Mouse (Mus musculus): ENCODE results near the gene Mki67. TPM values are rescaled to one million over a fixed set of nuclear protein-coding genes. Genes with fewer than 3 reads are reported as not detected.

The Mki67 gene
- polyA plus RNA-seq, 2 experiments = 97.2 to 118 TPM

- DNase-seq (ENCODE audit: low read depth in 3 of 3, low spot score in 3 of 3) = no peak
- Histone ChIP-seq H3K36me3 (replicated peaks; ENCODE audit: control insufficient read depth, insufficient read depth, low read depth) (no peaks in the 10 kb centered on the region), H3K4me1 (replicated peaks; ENCODE audit: control insufficient read depth in 2 of 2, insufficient read depth in 2 of 2, low read length in 1 of 2) (no peaks in the 10 kb centered on the region; a peak in 1 of 4 replicates), H3K4me3 (ENCODE audit: insufficient read depth in 1 of 2, low read depth in 2 of 2, low read length in 2 of 2) (no peak overlapping the region), H3K9me3 (ENCODE audit: control insufficient read depth, low read length) (no peaks in the 10 kb centered on the region), H3K27me3 (ENCODE audit: control insufficient read depth, insufficient read depth, low read length) (no peaks in the 10 kb centered on the region), H3K9ac (replicated peaks) (no peak overlapping the region), H3K4me2 (ENCODE audit: low read depth) (no peak overlapping the region), H3K27ac (no peak overlapping the region)
- 81% methylated on average over 7 of the region's 7 CpGs for WGBS (ENCODE audit: insufficient replicate concordance)
- no peak for ATAC-seq (ENCODE audit: insufficient read depth)
- TF ChIP-seq CTCF (IDR thresholded peaks at IDR 0.05; ENCODE audit: low read depth) = no peak
- no peak for TF ChIP-seq EP300 (IDR thresholded peaks at IDR 0.05; ENCODE audit: low read depth)
These were observed 62.6 kb downstream of the Mki67 start for GRCm38 (mm10) chr7:135653601-135654000.

- Histone ChIP-seq H3K4me3 (ENCODE audit: insufficient read depth in 1 of 2, low read depth in 2 of 2, low read length in 2 of 2) (no peak overlapping the region), H3K4me1 (replicated peaks; ENCODE audit: control insufficient read depth in 2 of 2, insufficient read depth in 2 of 2, low read length in 1 of 2) (no peaks in the 10 kb centered on the region; a peak in 1 of 4 replicates), H3K36me3 (replicated peaks; ENCODE audit: control insufficient read depth, insufficient read depth, low read depth) (no peaks in the 10 kb centered on the region), H3K27ac (no peak overlapping the region), H3K9ac (replicated peaks) (no peak overlapping the region), H3K27me3 (ENCODE audit: control insufficient read depth, insufficient read depth, low read length) (no peaks in the 10 kb centered on the region), H3K4me2 (ENCODE audit: low read depth) (no peak overlapping the region), H3K9me3 (ENCODE audit: control insufficient read depth, low read length) (no peaks in the 10 kb centered on the region)
- DNase-seq (ENCODE audit: low read depth in 3 of 3, low spot score in 3 of 3) (no peak), ATAC-seq (ENCODE audit: insufficient read depth) (no peak)
- 69% methylated on average over 11 of the region's 11 CpGs for WGBS (ENCODE audit: insufficient replicate concordance)
- TF ChIP-seq CTCF (IDR thresholded peaks at IDR 0.05; ENCODE audit: low read depth) = no peak
- no peak for TF ChIP-seq EP300 (IDR thresholded peaks at IDR 0.05; ENCODE audit: low read depth)
These were observed 63.4 kb downstream of the Mki67 start for GRCm38 (mm10) chr7:135652781-135653180.

- H3K4me2 ChIP-seq (ENCODE audit: low read depth) = 0 out of 2 replicates have a peak overlapping the region, but pooled peaks have one; percentile 2
- no peak overlapping the region for H3K9ac ChIP-seq (replicated peaks)
- H3K9me3 ChIP-seq (ENCODE audit: control insufficient read depth, low read length) = no peaks in the 10 kb centered on the region
- WGBS (ENCODE audit: insufficient replicate concordance) = 51% methylated on average over 18 of the region's 18 CpGs
- H3K36me3 ChIP-seq (replicated peaks; ENCODE audit: control insufficient read depth, insufficient read depth, low read depth) = no peaks in the 10 kb centered on the region
- no peaks in the 10 kb centered on the region; a peak in 1 of 4 replicates for H3K4me1 ChIP-seq (replicated peaks; ENCODE audit: control insufficient read depth in 2 of 2, insufficient read depth in 2 of 2, low read length in 1 of 2)
- no peak for TF ChIP-seq CTCF (IDR thresholded peaks at IDR 0.05; ENCODE audit: low read depth)
- TF ChIP-seq EP300 (IDR thresholded peaks at IDR 0.05; ENCODE audit: low read depth) = no peak
- H3K27ac ChIP-seq = no peak overlapping the region
- DNase-seq (ENCODE audit: low read depth in 3 of 3, low spot score in 3 of 3) (no peak), ATAC-seq (ENCODE audit: insufficient read depth) (no peak)
- H3K27me3 ChIP-seq (ENCODE audit: control insufficient read depth, insufficient read depth, low read length) = no peaks in the 10 kb centered on the region
- H3K4me3 ChIP-seq (ENCODE audit: insufficient read depth in 1 of 2, low read depth in 2 of 2, low read length in 2 of 2) = peak overlapping the region; percentile 32; a peak in 3 of 4 replicates
These were observed 64.2 kb downstream of the Mki67 start for GRCm38 (mm10) chr7:135651831-135652511.

GRCm38 (mm10) chr7:135650061-135650460 lies 66.1 kb downstream of the Mki67 start:
- Histone ChIP-seq H3K9ac (replicated peaks) (no peak overlapping the region), H3K27ac (no peak overlapping the region), H3K9me3 (ENCODE audit: control insufficient read depth, low read length) (no peaks in the 10 kb centered on the region), H3K27me3 (ENCODE audit: control insufficient read depth, insufficient read depth, low read length) (no peaks in the 10 kb centered on the region), H3K4me1 (replicated peaks; ENCODE audit: control insufficient read depth in 2 of 2, insufficient read depth in 2 of 2, low read length in 1 of 2) (no peaks in the 10 kb centered on the region; a peak in 1 of 4 replicates), H3K4me3 (ENCODE audit: insufficient read depth in 1 of 2, low read depth in 2 of 2, low read length in 2 of 2) (no peak overlapping the region), H3K36me3 (replicated peaks; ENCODE audit: control insufficient read depth, insufficient read depth, low read depth) (no peaks in the 10 kb centered on the region), H3K4me2 (ENCODE audit: low read depth) (no peak overlapping the region)
- DNase-seq (ENCODE audit: low read depth in 3 of 3, low spot score in 3 of 3) (no peak), ATAC-seq (ENCODE audit: insufficient read depth) (no peak)
- WGBS (ENCODE audit: insufficient replicate concordance) = 62% methylated on average over 5 of the region's 5 CpGs
- TF ChIP-seq EP300 (IDR thresholded peaks at IDR 0.05; ENCODE audit: low read depth) (no peak), CTCF (IDR thresholded peaks at IDR 0.05; ENCODE audit: low read depth) (no peak)

GRCm38 (mm10) chr7:135649306-135649705 lies 66.9 kb downstream of the Mki67 start:
- no peak overlapping the region for H3K4me2 ChIP-seq (ENCODE audit: low read depth)
- no peaks in the 10 kb centered on the region for H3K36me3 ChIP-seq (replicated peaks; ENCODE audit: control insufficient read depth, insufficient read depth, low read depth)
- no peaks in the 10 kb centered on the region for H3K9me3 ChIP-seq (ENCODE audit: control insufficient read depth, low read length)
- WGBS (ENCODE audit: insufficient replicate concordance) = 46% methylated on average over 1 of the region's 1 CpGs
- TF ChIP-seq EP300 (IDR thresholded peaks at IDR 0.05; ENCODE audit: low read depth) (no peak), CTCF (IDR thresholded peaks at IDR 0.05; ENCODE audit: low read depth) (no peak)
- ATAC-seq (ENCODE audit: insufficient read depth) (no peak), DNase-seq (ENCODE audit: low read depth in 3 of 3, low spot score in 3 of 3) (no peak)
- no peak overlapping the region for H3K27ac ChIP-seq
- no peak overlapping the region for H3K4me3 ChIP-seq (ENCODE audit: insufficient read depth in 1 of 2, low read depth in 2 of 2, low read length in 2 of 2)
- H3K27me3 ChIP-seq (ENCODE audit: control insufficient read depth, insufficient read depth, low read length) = no peaks in the 10 kb centered on the region
- no peak overlapping the region for H3K9ac ChIP-seq (replicated peaks)
- no peaks in the 10 kb centered on the region; a peak in 1 of 4 replicates for H3K4me1 ChIP-seq (replicated peaks; ENCODE audit: control insufficient read depth in 2 of 2, insufficient read depth in 2 of 2, low read length in 1 of 2)

All from liver, embryonic 14.5 days (tissue).